Mouse (Mus musculus): ENCODE data around the gene Crip1.

Crip1 gene

DNA sequence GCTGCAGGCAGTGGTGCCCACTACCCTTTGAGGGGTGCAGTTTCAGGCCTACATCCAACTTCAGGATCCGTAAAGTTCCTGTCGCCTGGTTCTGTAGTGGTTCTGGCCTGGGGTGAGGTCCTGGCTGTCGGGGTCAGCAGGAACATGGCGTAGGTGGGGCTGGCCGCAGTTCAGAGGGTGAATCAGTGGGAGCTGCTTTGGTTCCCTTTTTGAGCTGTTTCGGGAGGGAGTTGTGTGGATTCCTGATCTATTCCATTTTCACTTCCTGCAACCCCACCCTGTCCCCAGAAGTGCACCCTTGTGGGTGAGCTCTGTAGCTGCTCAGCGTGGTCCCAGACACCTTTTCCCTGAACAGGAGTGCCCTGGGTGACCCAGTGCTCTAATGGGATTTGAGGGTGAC lies 7.9 kb downstream of the Crip1 start:
- peaks cover 84% of the 10 kb centered on the region for H3K4me1 ChIP-seq (replicated peaks; ENCODE audit: low read depth, low read length)
- H3K4me3 ChIP-seq (replicated peaks; ENCODE audit: low read length), result no peak overlapping the region; the same call in 1 of the 2 replicates
- TF ChIP-seq CTCF (conservative IDR thresholded peaks at IDR 0.05; ENCODE audit: low read length), result no peak
- TF ChIP-seq POU5F1 (IDR thresholded peaks at IDR 0.05; ENCODE audit: borderline replicate concordance, low read length), result no peak
- TF ChIP-seq NANOG (IDR thresholded peaks at IDR 0.05; ENCODE audit: borderline replicate concordance, low read length), result no peak

DNA sequence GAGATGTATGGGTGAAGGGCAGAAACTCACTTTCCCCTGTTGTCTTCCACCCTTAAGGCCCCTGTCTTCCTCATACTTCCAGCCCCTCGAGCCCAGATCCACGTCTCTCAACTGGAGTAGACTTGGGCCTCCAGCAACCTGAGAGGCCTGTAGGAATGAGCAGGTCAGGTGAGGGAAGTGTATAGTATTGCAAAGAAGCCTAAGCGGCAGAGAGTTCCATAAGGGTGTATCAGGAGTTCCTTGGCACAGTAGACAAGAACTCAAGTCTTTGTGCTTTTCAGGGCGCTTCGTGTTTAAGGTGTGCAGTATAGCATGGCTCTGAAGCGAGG lies 8.6 kb downstream of the Crip1 start:
- peaks cover 33% of the 10 kb centered on the region for H3K27me3 ChIP-seq (ENCODE audit: insufficient read depth, low read length)
- peaks cover 82% of the 10 kb centered on the region for H3K4me1 ChIP-seq (replicated peaks; ENCODE audit: low read depth, low read length)
- H3K36me3 ChIP-seq (ENCODE audit: insufficient read depth, low read length), result peaks cover 32% of the 10 kb centered on the region
- H3K9me3 ChIP-seq (ENCODE audit: low read length), result no peaks in the 10 kb centered on the region
- peak overlapping the region; percentile 68 for H3K4me3 ChIP-seq (replicated peaks; ENCODE audit: low read length)
- no peak for TF ChIP-seq CTCF (conservative IDR thresholded peaks at IDR 0.05; ENCODE audit: low read length)
- TF ChIP-seq NANOG (IDR thresholded peaks at IDR 0.05; ENCODE audit: borderline replicate concordance, low read length), result no peak
- TF ChIP-seq POU5F1 (IDR thresholded peaks at IDR 0.05; ENCODE audit: borderline replicate concordance, low read length), result no peak

More for the DNA sequence above, 7.9 kb downstream of the Crip1 start:
- Histone ChIP-seq H3K27me3 (ENCODE audit: insufficient read depth, low read length) (peaks cover 39% of the 10 kb centered on the region), H3K36me3 (ENCODE audit: insufficient read depth, low read length) (peaks cover 27% of the 10 kb centered on the region), H3K9me3 (ENCODE audit: low read length) (no peaks in the 10 kb centered on the region)

DNA sequence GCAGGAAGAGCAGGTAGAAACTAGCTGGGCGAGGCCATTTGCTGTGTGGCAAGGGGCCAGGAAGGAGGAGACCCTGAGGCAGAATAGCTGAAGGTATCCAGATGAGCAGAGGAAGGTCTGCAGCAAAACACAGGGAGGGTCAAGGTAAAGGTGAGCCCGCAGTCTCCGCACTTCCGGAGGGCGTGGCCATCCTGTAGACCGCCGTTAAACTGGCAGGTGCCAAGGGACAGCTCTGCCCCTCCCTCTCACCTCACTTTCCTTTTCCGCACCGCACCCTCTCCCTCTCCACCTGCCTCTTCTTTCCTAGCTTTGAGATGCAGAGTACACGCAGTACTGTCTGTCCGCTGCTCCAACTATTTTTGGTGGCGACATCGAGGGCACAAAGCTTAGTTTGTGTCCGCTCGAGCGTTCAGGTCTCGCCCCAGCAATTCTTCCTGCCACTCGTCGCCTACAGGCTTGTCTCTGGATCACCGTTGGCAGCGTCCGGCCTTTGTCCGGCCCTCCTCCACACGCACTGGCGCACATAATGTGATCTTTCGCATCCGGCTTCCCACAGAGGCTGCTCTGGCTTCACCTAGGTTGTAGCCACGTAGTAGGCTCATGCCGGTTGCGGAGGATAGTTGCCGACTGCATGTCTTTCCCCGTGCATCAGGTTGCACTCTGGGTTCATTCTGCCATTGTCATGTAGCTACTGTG lies 9.1 kb downstream of the Crip1 start:
- H3K4me1 ChIP-seq (replicated peaks; ENCODE audit: low read depth, low read length), result peaks cover 82% of the 10 kb centered on the region
- H3K9me3 ChIP-seq (ENCODE audit: low read length), result no peaks in the 10 kb centered on the region
- H3K27me3 ChIP-seq (ENCODE audit: insufficient read depth, low read length), result peaks cover 29% of the 10 kb centered on the region
- peak overlapping the region; percentile 68 for H3K4me3 ChIP-seq (replicated peaks; ENCODE audit: low read length)
- no peak for TF ChIP-seq POU5F1 (IDR thresholded peaks at IDR 0.05; ENCODE audit: borderline replicate concordance, low read length)
- 0 out of 2 replicates have a peak, but pooled peaks have one; percentile 22 for TF ChIP-seq NANOG (IDR thresholded peaks at IDR 0.05; ENCODE audit: borderline replicate concordance, low read length)
- H3K36me3 ChIP-seq (ENCODE audit: insufficient read depth, low read length), result peaks cover 38% of the 10 kb centered on the region

DNA sequence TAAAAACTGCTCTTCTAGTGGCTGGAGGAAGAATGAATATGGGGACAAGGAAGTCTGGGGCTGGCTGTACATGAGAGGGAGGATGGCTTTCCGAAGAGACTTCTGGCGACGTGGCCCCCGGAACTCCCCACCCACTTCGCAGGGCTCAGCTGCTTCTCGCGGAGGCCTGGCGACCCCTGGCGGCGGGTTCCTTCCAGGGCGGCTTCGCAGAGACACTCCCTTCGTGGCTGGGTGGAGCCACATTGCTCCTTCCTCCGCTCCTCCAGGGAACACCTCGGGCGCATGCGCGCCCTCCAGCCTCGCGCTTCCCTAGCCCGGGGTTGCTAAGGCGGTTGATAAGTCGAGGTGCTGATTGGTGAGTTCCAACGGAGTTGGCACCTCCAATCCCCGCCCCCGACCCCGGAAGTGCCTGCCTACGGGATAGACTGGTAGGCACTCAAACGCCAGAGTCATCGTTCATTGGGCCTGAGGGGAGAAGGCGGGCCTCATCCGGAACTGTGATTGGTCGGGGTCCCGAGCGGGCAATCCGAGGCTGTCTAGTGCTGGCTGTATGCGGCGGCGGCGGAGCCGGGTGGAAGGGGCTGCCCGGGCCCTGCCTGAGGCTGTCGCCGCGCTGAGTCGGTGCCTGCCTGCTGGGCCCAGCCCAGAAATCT lies 9.9 kb downstream of the Crip1 start, which contains the start of gene Tedc1:
Gene Tedc1 (plus strand): TSS at position 535 of the 653 bp plus-strand sequence.
- peak within 1 kb of the TSS; percentile 88 for H3K4me3 ChIP-seq (replicated peaks; ENCODE audit: low read length)
- TF ChIP-seq NANOG (IDR thresholded peaks at IDR 0.05; ENCODE audit: borderline replicate concordance, low read length), result no peak
- peak; percentile 65 for TF ChIP-seq CTCF (conservative IDR thresholded peaks at IDR 0.05; ENCODE audit: low read length)
- TF ChIP-seq POU5F1 (IDR thresholded peaks at IDR 0.05; ENCODE audit: borderline replicate concordance, low read length), result no peak
- peaks cover 44% of the 10 kb centered on the region for H3K36me3 ChIP-seq (ENCODE audit: insufficient read depth, low read length)
- peaks cover 21% of the 10 kb centered on the region for H3K27me3 ChIP-seq (ENCODE audit: insufficient read depth, low read length)
- H3K4me1 ChIP-seq (replicated peaks; ENCODE audit: low read depth, low read length), result peaks cover 82% of the 10 kb centered on the region
- H3K9me3 ChIP-seq (ENCODE audit: low read length), result no peaks in the 10 kb centered on the region

DNA sequence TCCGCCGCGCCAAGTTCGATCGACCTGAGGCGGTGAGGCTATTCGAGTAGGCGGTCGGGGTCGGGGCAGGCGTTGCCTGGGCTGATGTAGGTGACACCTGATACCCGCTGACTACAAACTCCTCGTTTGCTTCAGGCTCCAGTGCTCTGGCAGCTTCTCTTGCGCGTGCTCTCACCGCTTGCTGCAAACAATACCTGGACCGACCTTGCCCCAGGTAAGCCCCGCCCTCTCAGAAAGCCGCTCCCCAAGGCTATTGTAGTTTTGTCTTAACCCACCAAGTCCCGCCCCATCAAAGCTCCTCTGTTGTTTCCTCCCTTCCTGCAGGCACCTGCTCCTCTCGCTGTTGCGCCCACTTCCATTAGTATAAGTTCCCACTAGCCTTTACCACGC lies 10.4 kb downstream of the Crip1 start:
- peaks cover 16% of the 10 kb centered on the region for H3K27me3 ChIP-seq (ENCODE audit: insufficient read depth, low read length)
- peaks cover 49% of the 10 kb centered on the region for H3K36me3 ChIP-seq (ENCODE audit: insufficient read depth, low read length)
- no peaks in the 10 kb centered on the region for H3K9me3 ChIP-seq (ENCODE audit: low read length)
- TF ChIP-seq CTCF (conservative IDR thresholded peaks at IDR 0.05; ENCODE audit: low read length), result no peak
- TF ChIP-seq POU5F1 (IDR thresholded peaks at IDR 0.05; ENCODE audit: borderline replicate concordance, low read length), result no peak
- TF ChIP-seq NANOG (IDR thresholded peaks at IDR 0.05; ENCODE audit: borderline replicate concordance, low read length), result no peak
- H3K4me3 ChIP-seq (replicated peaks; ENCODE audit: low read length), result peak overlapping the region; percentile 88
- H3K4me1 ChIP-seq (replicated peaks; ENCODE audit: low read depth, low read length), result peaks cover 81% of the 10 kb centered on the region

DNA sequence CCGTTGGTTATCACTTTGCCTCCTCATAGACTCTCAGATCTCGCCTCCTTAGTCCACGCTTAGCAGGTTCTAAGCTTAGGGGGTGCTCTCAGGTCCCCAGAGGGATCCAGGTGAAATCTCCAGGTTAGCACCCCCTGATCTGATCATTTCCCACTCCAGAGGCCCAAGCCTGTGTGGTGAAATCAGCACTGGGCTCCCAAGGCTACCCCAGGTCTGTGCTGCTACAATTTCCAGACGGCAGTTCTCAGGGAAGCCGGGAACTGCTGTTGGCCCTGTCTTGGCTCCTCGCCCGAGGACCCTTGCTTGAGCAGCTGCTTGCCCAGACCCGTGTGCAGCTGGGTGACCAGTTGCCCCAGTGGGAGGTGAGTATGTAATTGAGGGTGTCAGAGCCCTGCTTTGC lies 10.9 kb downstream of the Crip1 start:
- peak overlapping the region; percentile 88 for H3K4me3 ChIP-seq (replicated peaks; ENCODE audit: low read length)
- H3K4me1 ChIP-seq (replicated peaks; ENCODE audit: low read depth, low read length), result peaks cover 80% of the 10 kb centered on the region
- no peaks in the 10 kb centered on the region for H3K9me3 ChIP-seq (ENCODE audit: low read length)
- no peak for TF ChIP-seq POU5F1 (IDR thresholded peaks at IDR 0.05; ENCODE audit: borderline replicate concordance, low read length)
- TF ChIP-seq NANOG (IDR thresholded peaks at IDR 0.05; ENCODE audit: borderline replicate concordance, low read length), result no peak
- TF ChIP-seq CTCF (conservative IDR thresholded peaks at IDR 0.05; ENCODE audit: low read length), result no peak
- peaks cover 12% of the 10 kb centered on the region for H3K27me3 ChIP-seq (ENCODE audit: insufficient read depth, low read length)
- H3K36me3 ChIP-seq (ENCODE audit: insufficient read depth, low read length), result peaks cover 54% of the 10 kb centered on the region

DNA sequence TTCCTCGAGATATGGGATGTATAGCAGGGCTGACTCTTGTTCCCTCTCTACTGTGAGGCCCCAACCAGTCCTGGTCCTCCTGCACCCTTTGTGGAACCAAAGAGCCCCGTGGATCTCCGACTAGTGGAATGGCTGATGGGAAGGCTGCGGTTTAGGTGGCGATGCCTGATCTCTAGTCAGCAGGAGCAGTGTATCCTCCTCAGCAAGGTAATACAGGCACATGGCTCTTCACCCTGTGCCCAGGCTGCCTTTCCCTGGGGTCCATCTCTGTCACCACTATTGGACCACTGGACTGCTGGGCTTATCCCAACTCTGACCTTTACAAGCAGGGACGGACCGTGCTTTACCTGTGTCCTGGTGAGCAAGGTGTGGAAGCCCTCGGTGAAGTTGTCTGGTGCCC lies 11.4 kb downstream of the Crip1 start:
- TF ChIP-seq CTCF (conservative IDR thresholded peaks at IDR 0.05; ENCODE audit: low read length), result no peak
- no peak for TF ChIP-seq POU5F1 (IDR thresholded peaks at IDR 0.05; ENCODE audit: borderline replicate concordance, low read length)
- TF ChIP-seq NANOG (IDR thresholded peaks at IDR 0.05; ENCODE audit: borderline replicate concordance, low read length), result no peak
- Histone ChIP-seq H3K9me3 (ENCODE audit: low read length) (no peaks in the 10 kb centered on the region), H3K4me1 (replicated peaks; ENCODE audit: low read depth, low read length) (peaks cover 79% of the 10 kb centered on the region), H3K4me3 (replicated peaks; ENCODE audit: low read length) (peak overlapping the region; percentile 88), H3K36me3 (ENCODE audit: insufficient read depth, low read length) (peaks cover 59% of the 10 kb centered on the region), H3K27me3 (ENCODE audit: insufficient read depth, low read length) (peaks cover 10% of the 10 kb centered on the region)

DNA sequence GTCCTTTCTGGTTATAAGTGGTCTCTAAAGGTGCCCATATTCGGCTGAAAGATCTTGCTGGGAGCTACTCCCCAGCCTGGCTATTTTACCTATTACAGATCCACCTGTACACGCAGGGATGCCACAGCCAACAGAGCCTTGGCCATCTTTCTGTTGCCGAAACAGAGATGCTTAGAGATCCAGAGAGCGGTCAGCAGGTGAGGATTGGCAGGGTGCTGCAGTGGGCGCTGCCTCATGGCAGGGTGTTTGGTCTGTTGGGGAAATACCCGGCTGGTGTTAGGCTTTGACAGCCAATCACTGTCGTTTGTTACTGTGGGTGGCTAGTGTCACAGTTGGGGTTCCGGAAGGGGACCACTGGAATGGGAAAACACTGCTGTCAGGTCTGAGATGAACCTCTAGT lies 11.9 kb downstream of the Crip1 start:
- TF ChIP-seq NANOG (IDR thresholded peaks at IDR 0.05; ENCODE audit: borderline replicate concordance, low read length), result no peak
- no peak for TF ChIP-seq CTCF (conservative IDR thresholded peaks at IDR 0.05; ENCODE audit: low read length)
- TF ChIP-seq POU5F1 (IDR thresholded peaks at IDR 0.05; ENCODE audit: borderline replicate concordance, low read length), result no peak
- Histone ChIP-seq H3K36me3 (ENCODE audit: insufficient read depth, low read length) (peaks cover 63% of the 10 kb centered on the region), H3K4me3 (replicated peaks; ENCODE audit: low read length) (peak overlapping the region; percentile 88; the same call in 1 of the 2 replicates), H3K27me3 (ENCODE audit: insufficient read depth, low read length) (peaks cover 10% of the 10 kb centered on the region), H3K4me1 (replicated peaks; ENCODE audit: low read depth, low read length) (peaks cover 79% of the 10 kb centered on the region), H3K9me3 (ENCODE audit: low read length) (no peaks in the 10 kb centered on the region)

All from E14TG2a.4 (cell line).